Mouse (Mus musculus) erythroblast, embryonic 14.5 days (primary cell): Measurements from ENCODE around the gene Atp13a5.

ENCODE experiments used
- GATA1 ChIP-seq: IDR thresholded peaks from 2 replicates; pipeline ENCODE4 v1.6.1; 2012; ENCODE audit warnings: low read length, inconsistent platforms, mixed read lengths
- TAL1 ChIP-seq: IDR thresholded peaks from 3 replicates; pipeline ENCODE4 v1.6.1; 2012; ENCODE audit warnings: low read length, inconsistent platforms, mixed read lengths

GRCm38 (mm10) chr16:29254325-29254724 lies 124.2 kb downstream of the Atp13a5 start:
- TF ChIP-seq GATA1 (no peak), TAL1 (no peak)
